ENCODE assay signal across 28 mouse cellular contexts in genomic region chr11:46246393-46246792, GRCm38 (mm10). TPM values are rescaled to one million over a fixed set of nuclear protein-coding genes. Genes with fewer than 3 reads are reported as not detected.
DNase-seq lines count a peak whose midpoint lies in the region; ATAC-seq and TF ChIP-seq lines count a peak whose summit lies in the region.
"Had no signal": no experiment of that assay in that cellular context is flagged by ENCODE, and none has a peak within 500 bp of the region (broad histone marks: within the 10 kb centered on the region; RNA-seq: fewer than 3 reads in every experiment).

No protein-coding gene starts in this region.

- H3ac ChIP-seq in C2C12 (ENCODE audit: control insufficient read depth, insufficient read length, low read depth), result no peak overlapping the region

- no peak overlapping the region for H3K9ac ChIP-seq in lung, embryonic 15.5 days
- H3K9ac ChIP-seq: forebrain, embryonic 13.5 days; heart, embryonic 12.5 days; heart, embryonic 15.5 days; hindbrain, embryonic 13.5 days had no signal

- ATAC-seq in lung, embryonic 15.5 days (ENCODE audit: borderline replicate concordance, extremely low read depth, low FRiP score, low TSS enrichment), result peak; percentile 23; the same call in 1 of the 2 replicates
- ATAC-seq: forebrain, embryonic 13.5 days; forebrain, embryonic 16.5 days; hindbrain, postnatal 0 days; inflammation-experienced regulatory T-cells, adult 6 months; intestine, embryonic 16.5 days had no signal

- no peaks in the 10 kb centered on the region for H3K79me3 ChIP-seq in C2C12 (ENCODE audit: low read depth)

- 43% methylated on average over 7 of the region's 7 CpGs for WGBS in lung, embryonic 15.5 days

- no peak overlapping the region for H3K4me3 ChIP-seq in lung, embryonic 15.5 days
- H3K4me3 ChIP-seq in C2C12 (ENCODE audit: insufficient read depth, poor library complexity, severe bottlenecking), result no peak overlapping the region
- H3K4me3 ChIP-seq: forebrain, embryonic 10.5 days; forebrain, embryonic 13.5 days; heart, embryonic 12.5 days; heart, embryonic 15.5 days; hindbrain, embryonic 10.5 days; hindbrain, embryonic 13.5 days had no signal

- H3K27me3 ChIP-seq in lung, embryonic 15.5 days, result no peaks in the 10 kb centered on the region
- no peaks in the 10 kb centered on the region for H3K27me3 ChIP-seq in C2C12 (ENCODE audit: control insufficient read depth, insufficient read depth, insufficient read length)
- H3K27me3 ChIP-seq: CH12.LX; forebrain, embryonic 13.5 days; heart, embryonic 12.5 days; heart, embryonic 15.5 days; hindbrain, embryonic 13.5 days had no signal

- H3K79me2 ChIP-seq in C2C12 (ENCODE audit: control insufficient read depth, insufficient read depth), result no peaks in the 10 kb centered on the region

- peaks cover 7% of the 10 kb centered on the region; the same call in 1 of the 2 replicates for H3K4me1 ChIP-seq in lung, embryonic 15.5 days
- H3K4me1 ChIP-seq: forebrain, embryonic 13.5 days; heart, embryonic 12.5 days; heart, embryonic 15.5 days; hindbrain, embryonic 10.5 days had no signal

- H3K27ac ChIP-seq in lung, embryonic 15.5 days, result no peak overlapping the region
- H3K27ac ChIP-seq: forebrain, embryonic 13.5 days; heart, embryonic 15.5 days; hindbrain, embryonic 10.5 days; hindbrain, embryonic 13.5 days; hindbrain, postnatal 0 days had no signal

- no peak for DNase-seq in lung, adult 18-20 months
- peak; percentile 16 for DNase-seq in 3T3-L1 (ENCODE audit: low read depth, low spot score)
- DNase-seq in R1 (ENCODE audit: low read depth, low spot score), result peak; percentile 23
- no peak for DNase-seq in right cerebral cortex, postnatal 10 days (ENCODE audit: low spot score in 2 of 2)
- DNase-seq in kidney, postnatal 14 days, result no peak
- DNase-seq: adrenal gland, postnatal 14 days; cerebellum, adult 11 months; cerebellum, adult 8-10 months; cerebellum, postnatal 14 days; gastrocnemius, postnatal 25 days; heart, adult 18-20 months; heart, postnatal 10 days; heart, postnatal 36 days had no signal

- no peak overlapping the region for H3K4me2 ChIP-seq in lung, embryonic 15.5 days
- H3K4me2 ChIP-seq: forebrain, embryonic 13.5 days; heart, embryonic 12.5 days; heart, embryonic 15.5 days; hindbrain, embryonic 13.5 days had no signal

- TF ChIP-seq CTCF in C2C12 (IDR thresholded peaks at IDR 0.05; ENCODE audit: control insufficient read depth, insufficient read depth, insufficient read length), result no peak

- H3K36me3 ChIP-seq in lung, embryonic 15.5 days, result no peaks in the 10 kb centered on the region
- H3K36me3 ChIP-seq in C2C12 (ENCODE audit: control insufficient read depth, insufficient read depth), result no peaks in the 10 kb centered on the region
- H3K36me3 ChIP-seq: G1E; heart, embryonic 12.5 days; heart, embryonic 15.5 days had no signal

- H3K9me3 ChIP-seq in lung, embryonic 15.5 days, result no peaks in the 10 kb centered on the region
- H3K9me3 ChIP-seq: forebrain, embryonic 10.5 days; forebrain, embryonic 13.5 days; G1E; heart, embryonic 12.5 days; heart, embryonic 15.5 days; hindbrain, embryonic 10.5 days; hindbrain, embryonic 13.5 days had no signal

TF ChIP-seq in C2C12, 6 proteins besides CTCF, POLR2A, EP300 and RAD21:
- TF ChIP-seq FOSL1 (IDR thresholded peaks at IDR 0.05; ENCODE audit: insufficient read depth, low read length, poor library complexity, severe bottlenecking) (no peak), CEBPB (IDR thresholded peaks at IDR 0.05; ENCODE audit: low read depth) (peak; percentile 26)

RNA-seq across cellular contexts. Expression of gene Fndc9, which starts 11.1 kb away (rescaled TPM):
- polyA plus RNA-seq in lung, embryonic 15.5 days (2015; fragmentation: Nextera tagmentation; extraction: Ambion mirVana), result 0.09 TPM in 2 replicates
- polyA plus RNA-seq in C2C12 (2012; fragmentation: generic; extraction: Trizol), result 0.09 TPM
- polyA plus RNA-seq: adrenal gland, adult 2 months; G1E; heart, embryonic 15.5 days had no signal

Comparison
In these comparisons a context has a peak if more than half of its experiments do, and no peak if none do; other contexts are left out.
1. DNase-seq: peak in 3T3-L1 (single experiment) and R1 (single experiment); none in lung, adult 18-20 months (0 of 2), right cerebral cortex, postnatal 10 days (0 of 2) and kidney, postnatal 14 days (single experiment).